Mouse (Mus musculus): ENCODE data around the gene Mark3.
"Not testable (repeated sequence)": the region's sequence is repeated elsewhere in the genome, so short reads cannot be mapped to it uniquely, and the experiment has no call there.

Gene Mark3

GRCm38 (mm10) chr12:111648061-111648645 lies 73.8 kb downstream of the Mark3 start:
- DNase-seq (ENCODE audit: low spot score in 2 of 2), result peak; percentile 57 to 79

GRCm38 (mm10) chr12:111652953-111653352 lies 78.6 kb downstream of the Mark3 start:
- DNase-seq (ENCODE audit: low spot score in 2 of 2), result no peak

GRCm38 (mm10) chr12:111653434-111653833 lies 79.1 kb downstream of the Mark3 start:
- DNase-seq (ENCODE audit: low spot score in 2 of 2), result peak; percentile 50 to 81

GRCm38 (mm10) chr12:111655695-111656094 lies 81.4 kb downstream of the Mark3 start:
- DNase-seq (ENCODE audit: low spot score in 2 of 2), result no peak

GRCm38 (mm10) chr12:111659331-111659730 lies 85.0 kb downstream of the Mark3 start:
- no peak for DNase-seq (ENCODE audit: low spot score in 2 of 2)

- DNase-seq (ENCODE audit: low spot score in 2 of 2), result no peak
Observed at GRCm38 (mm10) chr12:111660628-111661027, 86.3 kb downstream of the Mark3 start.

GRCm38 (mm10) chr12:111661554-111661953 lies 87.2 kb downstream of the Mark3 start:
- DNase-seq (ENCODE audit: low spot score in 2 of 2), result not testable (repeated sequence)

GRCm38 (mm10) chr12:111663228-111664143 lies 89.2 kb downstream of the Mark3 start:
- peak in 1 of 2 experiments; percentile 60 for DNase-seq (ENCODE audit: low spot score in 2 of 2)

- DNase-seq (ENCODE audit: low spot score in 2 of 2), result no peak
Observed at GRCm38 (mm10) chr12:111664144-111664634, 89.9 kb downstream of the Mark3 start.

GRCm38 (mm10) chr12:111665041-111665880 lies 90.9 kb downstream of the Mark3 start:
- DNase-seq (ENCODE audit: low spot score in 2 of 2), result no peak

- no peak for DNase-seq (ENCODE audit: low spot score in 2 of 2)
Observed at GRCm38 (mm10) chr12:111666380-111666779, 92.1 kb downstream of the Mark3 start.

GRCm38 (mm10) chr12:111667421-111667820 lies 93.1 kb downstream of the Mark3 start:
- DNase-seq (ENCODE audit: low spot score in 2 of 2), result no peak

GRCm38 (mm10) chr12:111668457-111668912 lies 94.2 kb downstream of the Mark3 start:
- peak; percentile 88 to 97 for DNase-seq (ENCODE audit: low spot score in 2 of 2)

- DNase-seq (ENCODE audit: low spot score in 2 of 2), result no peak
Observed at GRCm38 (mm10) chr12:111669000-111669788, 94.9 kb downstream of the Mark3 start.

- DNase-seq (ENCODE audit: low spot score in 2 of 2), result no peak
Observed at GRCm38 (mm10) chr12:111669961-111670360, 95.6 kb downstream of the Mark3 start.

- peak in 1 of 2 experiments; percentile 64 for DNase-seq (ENCODE audit: low spot score in 2 of 2)
Observed at GRCm38 (mm10) chr12:111670371-111670971, 96.1 kb downstream of the Mark3 start.

- no peak for DNase-seq (ENCODE audit: low spot score in 2 of 2)
Observed at GRCm38 (mm10) chr12:111670976-111671375, 96.7 kb downstream of the Mark3 start.

GRCm38 (mm10) chr12:111671431-111671902 lies 97.1 kb downstream of the Mark3 start:
- peak in 1 of 2 experiments; percentile 69 for DNase-seq (ENCODE audit: low spot score in 2 of 2)

- peak; percentile 43 to 67 for DNase-seq (ENCODE audit: low spot score in 2 of 2)
Observed at GRCm38 (mm10) chr12:111672176-111672575, 97.9 kb downstream of the Mark3 start, which contains the start of gene Ckb. Gene Ckb (minus strand): TSS chr12:111672338.

- no peak for DNase-seq (ENCODE audit: low spot score in 2 of 2)
Observed at GRCm38 (mm10) chr12:111672581-111672980, 98.3 kb downstream of the Mark3 start.

All from spleen, postnatal 4 days (tissue).